Mouse (Mus musculus): ENCODE measurements around the gene Ly75.

DNA sequence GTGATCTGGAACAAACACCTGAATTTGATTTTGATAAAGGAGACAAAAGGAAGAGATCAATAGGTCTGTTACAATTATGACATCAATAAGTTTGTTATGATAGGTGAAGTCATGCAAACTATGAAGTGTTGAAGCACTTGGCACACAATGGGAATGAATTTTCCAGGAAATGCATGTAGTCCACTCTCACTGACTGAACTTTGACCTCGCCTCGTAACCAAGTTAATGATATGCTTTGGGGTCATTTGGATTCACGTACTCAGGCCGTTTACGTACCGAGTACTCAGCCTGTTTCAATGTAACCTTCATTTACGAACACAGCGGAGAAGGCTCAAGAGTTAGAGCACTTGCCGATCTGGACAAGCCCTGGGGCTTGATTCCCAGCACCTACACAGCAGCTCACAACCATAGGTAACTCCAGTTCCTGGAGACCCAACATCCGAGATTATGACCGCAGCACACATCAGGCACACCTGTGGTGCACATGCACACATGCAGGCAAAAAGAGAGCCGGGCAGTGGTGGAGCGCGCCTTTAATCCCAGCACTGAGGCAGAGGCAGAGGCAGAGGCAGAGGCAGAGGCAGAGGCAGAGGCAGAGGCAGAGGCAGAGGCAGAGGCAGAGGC is 113.1 kb downstream of the Ly75 start:
- no peak for TF ChIP-seq USF2 (IDR thresholded peaks at IDR 0.05; ENCODE audit: borderline replicate concordance in 1 of 2, insufficient read depth in 1 of 2, low read depth in 1 of 2, low read length in 2 of 2)
- TF ChIP-seq CTCF (IDR thresholded peaks at IDR 0.05 in 2 of 3, conservative IDR thresholded peaks at IDR 0.05 in 1 of 3; ENCODE audit: control insufficient read depth in 1 of 3, insufficient read depth in 1 of 3, low read depth in 2 of 3, low read length in 3 of 3, poor library complexity in 1 of 3, severe bottlenecking in 1 of 3), result no peak
- no peak for TF ChIP-seq POLR2A (IDR thresholded peaks at IDR 0.05; ENCODE audit: control insufficient read depth in 1 of 2, insufficient read depth in 1 of 2, low read depth in 1 of 2, low read length in 2 of 2, poor library complexity in 1 of 2)
- no peak for TF ChIP-seq USF1 (IDR thresholded peaks at IDR 0.05; ENCODE audit: low read depth, low read length)
- no peak for TF ChIP-seq GATA1 (IDR thresholded peaks at IDR 0.05; ENCODE audit: low read depth, low read length)
- no peak for TF ChIP-seq NELFE (IDR thresholded peaks at IDR 0.05; ENCODE audit: low read depth, low read length)
- TF ChIP-seq CHD1 (IDR thresholded peaks at IDR 0.05; ENCODE audit: low read depth, low read length), result no peak
- TF ChIP-seq CHD2 (IDR thresholded peaks at IDR 0.05; ENCODE audit: low read length), result no peak
- TF ChIP-seq ZNF384 (IDR thresholded peaks at IDR 0.05; ENCODE audit: low read depth, low read length), result no peak
- no peak for TF ChIP-seq UBTF (IDR thresholded peaks at IDR 0.05; ENCODE audit: borderline replicate concordance, insufficient read depth, low read depth, low read length)
- TF ChIP-seq SIN3A (IDR thresholded peaks at IDR 0.05; ENCODE audit: low read length), result no peak
- TF ChIP-seq EP300 (IDR thresholded peaks at IDR 0.05; ENCODE audit: low read depth in 1 of 2, low read length in 2 of 2), result no peak
- TF ChIP-seq RAD21 (IDR thresholded peaks at IDR 0.05; ENCODE audit: low read depth, low read length), result no peak
- no peak for TF ChIP-seq JUND (IDR thresholded peaks at IDR 0.05; ENCODE audit: low read depth, low read length)

Measured in MEL (cell line).